Comparison of ENCODE assay signal across 17 mouse cellular contexts in the genomic region with DNA sequence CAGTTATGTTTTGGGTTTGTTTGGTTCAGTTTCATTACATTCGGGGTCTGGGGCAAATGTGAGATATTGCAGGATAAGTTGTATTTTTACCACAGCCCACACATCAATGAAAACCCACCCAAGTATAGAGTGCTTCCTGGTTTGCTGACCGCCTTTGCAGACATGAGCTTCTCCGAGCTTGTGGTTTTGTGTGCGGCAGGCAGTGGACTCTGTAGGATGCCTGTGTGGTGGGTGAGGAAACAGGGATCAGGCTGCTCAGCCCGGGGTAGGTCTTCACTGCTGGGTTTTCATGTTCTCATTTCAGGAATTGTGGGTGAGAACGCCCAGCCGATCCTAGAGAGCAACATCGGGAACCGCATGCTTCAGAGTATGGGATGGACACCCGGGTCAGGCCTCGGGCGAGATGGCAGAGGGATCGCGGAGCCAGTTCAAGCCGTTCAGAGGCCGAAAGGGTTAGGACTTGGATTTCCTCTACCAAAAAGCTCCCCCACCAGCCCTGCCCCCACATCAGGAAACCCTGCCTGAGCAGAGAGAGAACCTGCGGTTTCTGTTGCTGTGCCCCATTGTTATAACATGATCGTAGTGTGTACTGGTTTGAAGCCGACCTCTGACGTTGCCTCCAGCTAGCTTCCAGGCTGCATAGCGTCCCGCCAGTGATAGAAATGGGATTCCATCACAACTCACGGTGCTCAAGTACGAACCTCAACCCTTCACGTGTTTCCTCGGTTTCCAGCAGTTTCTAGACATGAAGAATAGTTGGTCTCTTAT.
A peak's percentile ranks its signal among the peaks of the same experiment; 100 is the strongest.
DNase-seq lines count a peak whose midpoint lies in the region; ATAC-seq and TF ChIP-seq lines count a peak whose summit lies in the region.
"Had no signal": no experiment of that assay in that cellular context is flagged by ENCODE, and none has a peak within 500 bp of the region (broad histone marks: within the 10 kb centered on the region; RNA-seq: fewer than 3 reads in every experiment).

No protein-coding gene starts in this region.

- no peak overlapping the region for H3K9ac ChIP-seq in liver, embryonic 11.5 days (ENCODE audit: low read depth, low read length)
- H3K9ac ChIP-seq in forebrain, postnatal 0 days = no peak overlapping the region
- H3K9ac ChIP-seq: midbrain, embryonic 13.5 days; neural tube, embryonic 12.5 days; stomach, embryonic 15.5 days had no signal

- H3K4me3 ChIP-seq in liver, embryonic 11.5 days (ENCODE audit: low read depth, low read length) = no peak overlapping the region
- no peak overlapping the region for H3K4me3 ChIP-seq in forebrain, postnatal 0 days (ENCODE audit: low read depth, low read length)
- H3K4me3 ChIP-seq: limb, embryonic 10.5 days; midbrain, embryonic 13.5 days; neural tube, embryonic 12.5 days; stomach, embryonic 15.5 days had no signal

- no peaks in the 10 kb centered on the region for H3K36me3 ChIP-seq in liver, embryonic 11.5 days (ENCODE audit: control insufficient read depth, insufficient read depth, low read length)
- peaks cover 7% of the 10 kb centered on the region; the same call in 1 of the 2 replicates for H3K36me3 ChIP-seq in forebrain, postnatal 0 days (ENCODE audit: insufficient read depth)

- WGBS in liver, embryonic 11.5 days = 77% methylated on average over 26 of the region's 26 CpGs
- WGBS in forebrain, postnatal 0 days = 95% methylated on average over 26 of the region's 26 CpGs

- ATAC-seq in liver, embryonic 11.5 days (replicated peaks; ENCODE audit: low FRiP score) = 0 out of 2 replicates have a peak, but pooled peaks have one; percentile 28
- ATAC-seq in forebrain, postnatal 0 days = no peak
- ATAC-seq: hindbrain, embryonic 16.5 days; lung, postnatal 0 days; midbrain, embryonic 13.5 days; Patski had no signal

- H3K4me2 ChIP-seq in liver, embryonic 11.5 days = no peak overlapping the region
- H3K4me2 ChIP-seq in forebrain, postnatal 0 days (ENCODE audit: low read depth) = no peak overlapping the region
- H3K4me2 ChIP-seq: midbrain, embryonic 13.5 days; neural tube, embryonic 12.5 days; stomach, embryonic 15.5 days had no signal

- no peaks in the 10 kb centered on the region for H3K9me3 ChIP-seq in liver, embryonic 11.5 days (ENCODE audit: control insufficient read depth, low read length)
- no peaks in the 10 kb centered on the region for H3K9me3 ChIP-seq in forebrain, postnatal 0 days (ENCODE audit: low read length)
- H3K9me3 ChIP-seq: limb, embryonic 10.5 days; midbrain, embryonic 13.5 days; neural tube, embryonic 12.5 days; stomach, embryonic 15.5 days had no signal

- no peak for TF ChIP-seq CTCF in forebrain, postnatal 0 days (IDR thresholded peaks at IDR 0.05; ENCODE audit: low read depth)

- H3K27ac ChIP-seq in liver, embryonic 11.5 days (ENCODE audit: low read depth, low read length) = no peak overlapping the region
- H3K27ac ChIP-seq in forebrain, postnatal 0 days (ENCODE audit: low read depth, low read length) = no peak overlapping the region
- H3K27ac ChIP-seq: kidney, postnatal 0 days; limb, embryonic 10.5 days; midbrain, embryonic 13.5 days; neural tube, embryonic 12.5 days; stomach, embryonic 15.5 days had no signal

- H3K4me1 ChIP-seq in liver, embryonic 11.5 days (replicated peaks; ENCODE audit: control insufficient read depth, insufficient read depth, low read length) = no peaks in the 10 kb centered on the region; the same call in 1 of the 2 replicates
- H3K4me1 ChIP-seq in forebrain, postnatal 0 days (ENCODE audit: insufficient read depth) = no peaks in the 10 kb centered on the region
- H3K4me1 ChIP-seq: neural tube, embryonic 12.5 days; stomach, embryonic 15.5 days had no signal

- no peaks in the 10 kb centered on the region for H3K27me3 ChIP-seq in liver, embryonic 11.5 days (replicated peaks; ENCODE audit: control insufficient read depth, insufficient read depth, low read length)
- H3K27me3 ChIP-seq in forebrain, postnatal 0 days (ENCODE audit: insufficient read depth, low read length) = no peaks in the 10 kb centered on the region
- H3K27me3 ChIP-seq: midbrain, embryonic 13.5 days; neural tube, embryonic 12.5 days; Patski; stomach, embryonic 15.5 days had no signal

- peak; percentile 46 for DNase-seq in T-cell, adult 2 months (ENCODE audit: low spot score)
- DNase-seq in liver, embryonic 11.5 days (ENCODE audit: low spot score) = no peak
- peak; percentile 69 for DNase-seq in naive thymus-derived CD4-positive, alpha-beta T cell, adult 2 months (ENCODE audit: low read depth)
- DNase-seq in thymus, postnatal 14 days = peak; percentile 67
- no peak for DNase-seq in adipocyte (ENCODE audit: low spot score)
- DNase-seq in urinary bladder, postnatal 25 days (ENCODE audit: low spot score) = no peak
- DNase-seq in forebrain, postnatal 0 days = no peak
- DNase-seq: adrenal gland, postnatal 10 days; cerebellum, adult 11 months had no signal

Comparison
In these comparisons a context has a peak if more than half of its experiments do, and no peak if none do; other contexts are left out.
1. DNase-seq: peak in T-cell, adult 2 months (single experiment), naive thymus-derived CD4-positive, alpha-beta T cell, adult 2 months (single experiment) and thymus, postnatal 14 days (single experiment); none in liver, embryonic 11.5 days (single experiment), adipocyte (single experiment), urinary bladder, postnatal 25 days (single experiment) and forebrain, postnatal 0 days (single experiment).